Mouse (Mus musculus) spleen, postnatal 10 days (tissue): Measurements from ENCODE around the gene Atxn2.
"Not testable (repeated sequence)": the region's sequence is repeated elsewhere in the genome, so short reads cannot be mapped to it uniquely, and the experiment has no call there.

Source experiments
- DNase-seq, 2 experiments: peaks; one replicate each; pipeline ENCODE4 v3.0.0; 2021 to 2022; ENCODE audit warnings: low spot score in 2 of 2

Atxn2 gene

GRCm38 (mm10) chr5:121711174-121711927, at the start of gene Atxn2:
Atxn2 (plus strand) TSS chr5:121711337.
- peak; percentile 84 to 87 for DNase-seq

- DNase-seq, result no peak
Measured at GRCm38 (mm10) chr5:121661494-121661893, 49.6 kb upstream of the Atxn2 start.

- DNase-seq, result no peak
Measured at GRCm38 (mm10) chr5:121663456-121663855, 47.7 kb upstream of the Atxn2 start.

- no peak for DNase-seq
Measured at GRCm38 (mm10) chr5:121664078-121664477, 47.1 kb upstream of the Atxn2 start.

- no peak for DNase-seq
Measured at GRCm38 (mm10) chr5:121664971-121665370, 46.2 kb upstream of the Atxn2 start.

GRCm38 (mm10) chr5:121667067-121667466, 44.1 kb upstream of the Atxn2 start:
- no peak for DNase-seq

- no peak for DNase-seq
Measured at GRCm38 (mm10) chr5:121668411-121668810, 42.7 kb upstream of the Atxn2 start.

- DNase-seq, result peak; percentile 31 to 76
Measured at GRCm38 (mm10) chr5:121670412-121670811, 40.7 kb upstream of the Atxn2 start.

- no peak for DNase-seq
Measured at GRCm38 (mm10) chr5:121682250-121682649, 28.9 kb upstream of the Atxn2 start.

GRCm38 (mm10) chr5:121685495-121685894, 25.6 kb upstream of the Atxn2 start:
- DNase-seq, result no peak

- no peak for DNase-seq
Measured at GRCm38 (mm10) chr5:121686113-121686898, 24.8 kb upstream of the Atxn2 start.

- no peak for DNase-seq
Measured at GRCm38 (mm10) chr5:121690482-121691211, 20.5 kb upstream of the Atxn2 start.

GRCm38 (mm10) chr5:121691436-121691835, 19.7 kb upstream of the Atxn2 start:
- not testable (repeated sequence) for DNase-seq

GRCm38 (mm10) chr5:121692897-121693296, 18.2 kb upstream of the Atxn2 start:
- DNase-seq, result no peak

- no peak for DNase-seq
Measured at GRCm38 (mm10) chr5:121696761-121697160, 14.4 kb upstream of the Atxn2 start.

- peak in 1 of 2 experiments; percentile 27 for DNase-seq
Measured at GRCm38 (mm10) chr5:121699891-121700290, 11.2 kb upstream of the Atxn2 start.

GRCm38 (mm10) chr5:121700496-121700895, 10.6 kb upstream of the Atxn2 start:
- peak in 1 of 2 experiments; percentile 45 for DNase-seq

GRCm38 (mm10) chr5:121701111-121701769, 9.9 kb upstream of the Atxn2 start:
- DNase-seq, result peak; percentile 59 to 74

GRCm38 (mm10) chr5:121703341-121703740, 7.8 kb upstream of the Atxn2 start:
- no peak for DNase-seq

GRCm38 (mm10) chr5:121704512-121705248, 6.5 kb upstream of the Atxn2 start:
- DNase-seq, result no peak

- DNase-seq, result no peak
Measured at GRCm38 (mm10) chr5:121710402-121710801, 735 bp upstream of the Atxn2 start.
